ENCODE assay signal across 9 mouse cellular contexts in genomic region chr9:120345651-120346151, GRCm38 (mm10). TPM values are rescaled to one million over a fixed set of nuclear protein-coding genes. Genes with fewer than 3 reads are reported as not detected.
A peak's percentile ranks its signal among the peaks of the same experiment; 100 is the strongest.
DNase-seq lines count a peak whose midpoint lies in the region; ATAC-seq lines count a peak whose summit lies in the region.
"Had no signal": no experiment of that assay in that cellular context is flagged by ENCODE, and none has a peak within 500 bp of the region (broad histone marks: within the 10 kb centered on the region; RNA-seq: fewer than 3 reads in every experiment).

No protein-coding gene starts in this region.

- H3K27me3 ChIP-seq in neural tube, embryonic 14.5 days (ENCODE audit: control insufficient read depth, insufficient read depth, low read length): no peaks in the 10 kb centered on the region

- DNase-seq in cerebellum, adult 9-11 months: peak; percentile 20
- no peak for DNase-seq in cerebellum, adult 11 months
- peak; percentile 39 for DNase-seq in embryo, embryonic 11 days
- DNase-seq in heart, postnatal 10 days: peak; percentile 74 to 76
- peak; percentile 30 to 43 for DNase-seq in kidney, postnatal 4 days
- DNase-seq in B cell, adult 2 months: no peak

- H3K9ac ChIP-seq in neural tube, embryonic 14.5 days (replicated peaks; ENCODE audit: low read depth, low read length): no peak overlapping the region

- intact Hi-C loops in heart, postnatal 10 days (cut with DNase I): no loop called here

- H3K36me3 ChIP-seq in neural tube, embryonic 14.5 days (ENCODE audit: control insufficient read depth, insufficient read depth, low read length): no peaks in the 10 kb centered on the region

- peak; percentile 56; the same call in 1 of the 2 replicates for ATAC-seq in neural tube, embryonic 14.5 days (ENCODE audit: low read depth)
- ATAC-seq in megakaryocyte progenitor cell, adult 5-6 weeks (replicated peaks; ENCODE audit: poor library complexity): no peak

- peaks cover 10% of the 10 kb centered on the region for H3K4me1 ChIP-seq in neural tube, embryonic 14.5 days (ENCODE audit: control insufficient read depth, insufficient read depth, low read length)

- H3K27ac ChIP-seq in neural tube, embryonic 14.5 days (ENCODE audit: low read depth, low read length): peak overlapping the region; percentile 78

- no peak overlapping the region for H3K4me3 ChIP-seq in neural tube, embryonic 14.5 days (ENCODE audit: low read depth, low read length)
- H3K4me3 ChIP-seq: myocyte had no signal

- H3K4me2 ChIP-seq in neural tube, embryonic 14.5 days (ENCODE audit: low read depth, low read length): no peak overlapping the region; the same call in 1 of the 2 replicates

- H3K9me3 ChIP-seq in neural tube, embryonic 14.5 days (ENCODE audit: control insufficient read depth, low read length): no peaks in the 10 kb centered on the region

- 14% methylated on average over 5 of the region's 5 CpGs for WGBS in neural tube, embryonic 14.5 days

RNA-seq across cellular contexts. Expression of gene Myrip, which starts 44.4 kb away (rescaled TPM):
- total RNA-seq in heart, postnatal 10 days (2021): 1 to 10 TPM; 2.3 to 3.8 TPM
- polyA plus RNA-seq in neural tube, embryonic 14.5 days (2014; fragmentation: Nextera tagmentation; extraction: Ambion mirVana): 5.2 and 6.3 TPM in 2 replicates
- 0.35 TPM in 1 of 2 replicates, not detected in the other for total RNA-seq in megakaryocyte progenitor cell, adult 5-6 weeks (2015)
- 0.30 TPM in 1 of 2 replicates, not detected in the other for total RNA-seq in megakaryocyte progenitor cell, adult 5-6 weeks (2017)

Comparison
In these comparisons a context has a peak if more than half of its experiments do, and no peak if none do; other contexts are left out.
1. DNase-seq: peak in cerebellum, adult 9-11 months (single experiment), embryo, embryonic 11 days (single experiment), heart, postnatal 10 days (2 of 2) and kidney, postnatal 4 days (2 of 2); none in cerebellum, adult 11 months (single experiment) and B cell, adult 2 months (0 of 2).